In the genomic region with DNA sequence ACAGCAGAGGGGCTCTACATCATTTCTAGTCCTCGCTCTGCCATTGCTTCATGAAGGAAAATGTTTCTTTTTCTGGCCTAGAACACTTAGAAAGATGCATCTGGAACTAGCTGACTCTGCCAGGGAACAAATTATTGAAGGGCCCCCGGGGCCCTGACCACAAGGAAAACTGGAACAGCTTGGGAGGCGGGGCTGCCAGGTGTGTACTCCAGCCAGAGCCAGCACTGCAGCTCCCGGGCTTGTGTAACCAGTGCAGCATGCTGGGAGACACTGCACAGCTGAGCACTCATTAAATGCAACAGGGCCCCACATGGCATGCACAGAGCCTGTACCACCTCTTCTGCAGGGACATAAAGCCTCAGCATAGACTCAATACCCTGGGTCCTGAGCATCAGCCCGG, we compare ENCODE assay signal across 16 mouse cellular contexts.
DNase-seq lines count a peak whose midpoint lies in the region; ATAC-seq lines count a peak whose summit lies in the region.
"Had no signal": no experiment of that assay in that cellular context is flagged by ENCODE, and none has a peak within 500 bp of the region (broad histone marks: within the 10 kb centered on the region; RNA-seq: fewer than 3 reads in every experiment).

No protein-coding gene starts in this region.

- no peaks in the 10 kb centered on the region for H3K27me3 ChIP-seq in forebrain, embryonic 13.5 days
- no peaks in the 10 kb centered on the region for H3K27me3 ChIP-seq in hindbrain, embryonic 13.5 days
- no peaks in the 10 kb centered on the region for H3K27me3 ChIP-seq in neural tube, embryonic 14.5 days (ENCODE audit: control insufficient read depth, insufficient read depth, low read length)
- H3K27me3 ChIP-seq: limb, embryonic 15.5 days had no signal

- 53% methylated on average over 5 of the region's 5 CpGs for WGBS in forebrain, embryonic 13.5 days
- 61% methylated on average over 5 of the region's 5 CpGs for WGBS in hindbrain, embryonic 13.5 days
- 47% methylated on average over 5 of the region's 5 CpGs for WGBS in neural tube, embryonic 14.5 days

- no peak overlapping the region for H3K9ac ChIP-seq in forebrain, embryonic 13.5 days
- no peak overlapping the region for H3K9ac ChIP-seq in hindbrain, embryonic 13.5 days
- H3K9ac ChIP-seq in neural tube, embryonic 14.5 days (replicated peaks; ENCODE audit: low read depth, low read length): no peak overlapping the region
- H3K9ac ChIP-seq: limb, embryonic 15.5 days; lung, embryonic 14.5 days had no signal

- no peak overlapping the region for H3K27ac ChIP-seq in forebrain, embryonic 13.5 days
- no peak overlapping the region; the same call in 1 of the 2 replicates for H3K27ac ChIP-seq in hindbrain, embryonic 13.5 days
- H3K27ac ChIP-seq in neural tube, embryonic 14.5 days (ENCODE audit: low read depth, low read length): no peak overlapping the region
- H3K27ac ChIP-seq: limb, embryonic 15.5 days had no signal

- DNase-seq in heart, adult 11 months: peak; percentile 71
- no peak for DNase-seq in heart, adult 8-10 months (ENCODE audit: low spot score)
- DNase-seq in heart, adult 9 months (ENCODE audit: low spot score in 2 of 2): no peak
- no peak for DNase-seq in ovary, postnatal 14 days (ENCODE audit: low spot score)
- DNase-seq: heart, adult 18-20 months; heart, postnatal 14 days; kidney, postnatal 14 days; lung, embryonic 14.5 days; right cerebral cortex, postnatal 4 days; thymus, adult 2 months had no signal

- H3K4me3 ChIP-seq in forebrain, embryonic 13.5 days: no peak overlapping the region
- H3K4me3 ChIP-seq in hindbrain, embryonic 13.5 days: no peak overlapping the region
- H3K4me3 ChIP-seq in neural tube, embryonic 14.5 days (ENCODE audit: low read depth, low read length): no peak overlapping the region
- H3K4me3 ChIP-seq: limb, embryonic 15.5 days had no signal

- H3K36me3 ChIP-seq in forebrain, embryonic 13.5 days (ENCODE audit: poor library complexity, severe bottlenecking): no peaks in the 10 kb centered on the region
- no peaks in the 10 kb centered on the region for H3K36me3 ChIP-seq in hindbrain, embryonic 13.5 days
- no peaks in the 10 kb centered on the region for H3K36me3 ChIP-seq in neural tube, embryonic 14.5 days (ENCODE audit: control insufficient read depth, insufficient read depth, low read length)
- H3K36me3 ChIP-seq: limb, embryonic 15.5 days had no signal

- H3K9me3 ChIP-seq in forebrain, embryonic 13.5 days (replicated peaks): no peaks in the 10 kb centered on the region
- no peaks in the 10 kb centered on the region for H3K9me3 ChIP-seq in hindbrain, embryonic 13.5 days
- no peaks in the 10 kb centered on the region for H3K9me3 ChIP-seq in neural tube, embryonic 14.5 days (ENCODE audit: control insufficient read depth, low read length)
- H3K9me3 ChIP-seq: limb, embryonic 15.5 days had no signal

- peak; percentile 75; the same call in 1 of the 2 replicates for ATAC-seq in forebrain, embryonic 13.5 days
- ATAC-seq in hindbrain, embryonic 13.5 days (ENCODE audit: low FRiP score): peak; percentile 36; the same call in 1 of the 2 replicates
- peak; percentile 88 for ATAC-seq in neural tube, embryonic 14.5 days (ENCODE audit: low read depth)
- ATAC-seq: CD4-positive, CD25-positive, alpha-beta regulatory T cell, adult 4 months; intestine, postnatal 0 days had no signal

- peaks cover 9% of the 10 kb centered on the region; the same call in 1 of the 2 replicates for H3K4me1 ChIP-seq in forebrain, embryonic 13.5 days
- H3K4me1 ChIP-seq in hindbrain, embryonic 13.5 days (replicated peaks): peaks cover 4% of the 10 kb centered on the region; the same call in 1 of the 2 replicates
- H3K4me1 ChIP-seq in neural tube, embryonic 14.5 days (ENCODE audit: control insufficient read depth, insufficient read depth, low read length): no peaks in the 10 kb centered on the region

- H3K4me2 ChIP-seq in forebrain, embryonic 13.5 days: no peak overlapping the region
- no peak overlapping the region for H3K4me2 ChIP-seq in hindbrain, embryonic 13.5 days
- no peak overlapping the region for H3K4me2 ChIP-seq in neural tube, embryonic 14.5 days (ENCODE audit: low read depth, low read length)
- H3K4me2 ChIP-seq: limb, embryonic 15.5 days; lung, embryonic 14.5 days had no signal

Comparison
In these comparisons a context has a peak if more than half of its experiments do, and no peak if none do; other contexts are left out.
1. ATAC-seq: peak in every context shown above with its lines; median percentile 88 in neural tube, embryonic 14.5 days; 75 in forebrain, embryonic 13.5 days; 36 in hindbrain, embryonic 13.5 days.